Mouse (Mus musculus) heart, adult 9 months (tissue): Measurements from ENCODE around the gene Plcl2.

Experiments
- DNase-seq, 2 experiments: peaks; one replicate each; pipeline ENCODE4 v3.0.0; 2022; ENCODE audit warnings: low spot score in 2 of 2

Gene Plcl2

GRCm38 (mm10) chr17:50499091-50499790, 10.0 kb upstream of the Plcl2 start:
- DNase-seq, result no peak

GRCm38 (mm10) chr17:50500806-50501205, 8.4 kb upstream of the Plcl2 start:
- DNase-seq, result no peak

DNA sequence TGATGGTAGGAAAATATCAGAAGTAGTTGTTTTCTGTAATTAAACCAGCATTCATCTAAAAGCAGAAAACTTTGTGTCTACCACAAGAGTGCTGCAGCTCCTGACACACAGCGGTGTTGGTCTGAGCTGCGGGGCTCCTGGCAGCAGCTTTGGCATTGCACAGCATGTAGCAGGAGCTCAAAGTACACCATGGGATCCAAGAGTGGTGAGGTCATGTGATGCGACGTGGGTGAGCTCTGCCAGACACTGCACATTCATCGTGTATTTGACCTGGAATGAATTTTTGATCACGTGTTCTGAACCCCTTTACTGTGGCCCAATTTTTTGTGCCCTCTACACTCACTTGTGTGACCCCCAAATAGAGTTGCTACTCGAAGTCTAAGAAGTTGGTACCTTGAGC, 6.1 kb upstream of the Plcl2 start:
- DNase-seq, result no peak

- no peak for DNase-seq
These were observed 4.9 kb upstream of the Plcl2 start for GRCm38 (mm10) chr17:50504070-50504846.

- DNase-seq, result no peak
These were observed 3.1 kb upstream of the Plcl2 start for GRCm38 (mm10) chr17:50505910-50506634.

GRCm38 (mm10) chr17:50506861-50507321, 2.3 kb upstream of the Plcl2 start:
- DNase-seq, result no peak

DNA sequence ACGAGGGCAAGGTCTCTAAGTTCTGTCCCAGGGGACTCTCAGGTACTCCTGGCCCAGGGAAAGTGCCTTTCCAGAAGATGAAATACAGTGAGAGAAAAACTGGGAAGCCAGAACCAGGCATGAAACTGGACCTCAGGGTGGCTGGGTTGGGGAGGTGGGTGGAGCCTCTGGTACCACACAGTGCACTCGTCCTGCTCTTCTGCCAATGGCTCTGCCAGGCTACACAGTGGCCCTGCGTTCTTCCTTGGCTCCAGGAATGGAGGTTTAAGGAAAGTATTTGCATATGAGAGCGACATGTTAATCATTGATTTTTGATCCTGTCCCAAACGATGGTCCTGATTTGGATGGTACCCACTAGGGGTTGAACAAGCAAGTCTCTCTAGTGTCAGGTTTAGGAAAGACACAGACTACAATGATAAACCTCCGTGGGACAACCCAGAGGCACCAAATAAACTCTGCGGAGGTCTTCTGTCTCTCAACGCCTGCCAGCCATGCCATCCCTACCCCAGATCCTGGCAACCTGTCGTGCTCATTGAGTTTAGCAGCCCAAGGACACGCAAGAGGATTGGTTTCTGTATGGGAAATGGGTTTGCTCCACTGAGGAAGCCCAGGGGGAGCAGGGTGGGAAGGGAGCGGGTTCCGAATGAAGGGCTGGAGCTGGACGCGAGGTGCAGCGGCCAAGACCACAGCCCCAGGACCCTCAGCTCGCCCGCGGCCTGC, 988 bp upstream of the Plcl2 start:
- no peak for DNase-seq

GRCm38 (mm10) chr17:50508775-50509250, 390 bp upstream of the Plcl2 start:
- peak; percentile 63 to 64 for DNase-seq

DNA sequence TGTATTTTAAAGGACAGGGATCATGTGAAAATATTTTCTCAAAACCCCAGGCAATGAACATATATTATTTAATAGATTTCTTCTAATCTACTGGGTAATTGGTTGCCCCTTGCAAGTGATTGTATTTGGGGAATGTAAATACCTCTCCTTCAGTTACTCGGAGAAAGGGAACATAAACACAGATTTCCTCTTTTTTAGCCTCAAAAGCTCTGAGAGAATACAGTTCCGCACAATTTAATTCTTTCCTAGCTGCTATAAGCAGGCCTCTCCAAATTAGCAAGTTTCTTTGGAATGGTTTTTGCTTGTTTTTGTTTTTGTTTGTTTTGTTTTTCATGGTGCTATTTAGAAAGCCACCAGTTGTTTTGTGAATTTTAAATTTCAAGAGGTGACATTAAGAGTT, 1.1 kb downstream of the Plcl2 start:
- DNase-seq, result no peak

DNA sequence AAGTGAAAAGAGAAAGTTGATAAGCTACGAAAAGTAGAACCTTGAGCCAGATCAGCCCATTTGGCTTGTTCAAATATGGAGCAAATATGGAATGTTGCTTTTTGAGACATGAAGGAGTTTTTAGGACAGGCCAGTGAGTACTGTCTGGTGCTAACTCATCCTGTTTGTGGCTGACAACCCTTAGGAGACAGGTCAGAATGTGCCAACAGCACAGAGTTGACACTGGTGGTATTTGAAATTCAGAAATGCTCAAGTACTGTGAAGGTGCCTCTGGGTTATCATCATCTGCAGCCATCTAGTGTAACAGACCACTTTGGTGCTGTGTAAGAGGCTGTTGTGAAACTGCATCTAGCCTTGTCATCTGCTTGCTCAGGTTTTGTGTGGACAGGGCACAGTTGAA, 1.5 kb downstream of the Plcl2 start:
- DNase-seq, result no peak

GRCm38 (mm10) chr17:50512222-50512621, 3.0 kb downstream of the Plcl2 start:
- DNase-seq, result no peak

DNA sequence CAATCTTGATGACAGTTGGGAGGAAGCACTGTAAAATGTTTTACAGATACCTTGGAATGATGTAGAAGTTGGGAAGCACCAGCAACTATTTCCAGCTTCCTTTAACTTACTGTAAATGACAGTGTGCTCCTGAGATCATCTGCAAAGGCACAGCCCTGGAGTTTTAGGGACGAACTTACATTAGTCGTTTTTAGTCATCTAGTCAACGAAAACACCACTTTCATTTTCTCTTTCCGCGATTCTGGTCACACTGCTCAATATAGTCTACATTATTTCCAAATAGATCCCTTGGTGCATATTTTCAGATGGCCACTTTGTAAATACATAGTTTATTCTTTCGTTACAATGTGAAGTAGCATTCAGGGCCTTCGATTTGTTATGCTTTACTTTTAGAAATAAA, 3.6 kb downstream of the Plcl2 start:
- DNase-seq, result no peak

GRCm38 (mm10) chr17:50513376-50513775, 4.2 kb downstream of the Plcl2 start:
- no peak for DNase-seq

DNA sequence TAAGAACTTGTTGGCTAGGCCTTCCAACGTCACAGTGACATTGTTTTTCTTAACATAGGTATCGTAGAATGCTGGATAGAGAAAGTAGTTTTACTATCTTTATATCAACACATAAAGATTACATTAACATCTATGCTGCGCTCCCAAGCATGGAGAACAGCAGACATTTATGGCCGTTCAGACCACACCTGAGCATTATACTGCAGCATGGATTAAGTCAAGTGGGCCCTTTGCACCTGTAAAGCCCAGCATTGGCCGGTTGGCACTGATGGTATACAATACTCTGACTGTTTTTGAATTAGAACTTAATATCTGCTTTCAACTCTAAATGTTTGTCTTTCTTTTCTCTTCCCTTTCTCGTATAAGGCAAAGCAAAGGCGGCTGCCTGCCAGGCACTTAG, 4.8 kb downstream of the Plcl2 start:
- no peak for DNase-seq

GRCm38 (mm10) chr17:50515926-50516325, 6.7 kb downstream of the Plcl2 start:
- no peak for DNase-seq

- no peak for DNase-seq
These were observed 8.7 kb downstream of the Plcl2 start for GRCm38 (mm10) chr17:50517781-50518415.

DNA sequence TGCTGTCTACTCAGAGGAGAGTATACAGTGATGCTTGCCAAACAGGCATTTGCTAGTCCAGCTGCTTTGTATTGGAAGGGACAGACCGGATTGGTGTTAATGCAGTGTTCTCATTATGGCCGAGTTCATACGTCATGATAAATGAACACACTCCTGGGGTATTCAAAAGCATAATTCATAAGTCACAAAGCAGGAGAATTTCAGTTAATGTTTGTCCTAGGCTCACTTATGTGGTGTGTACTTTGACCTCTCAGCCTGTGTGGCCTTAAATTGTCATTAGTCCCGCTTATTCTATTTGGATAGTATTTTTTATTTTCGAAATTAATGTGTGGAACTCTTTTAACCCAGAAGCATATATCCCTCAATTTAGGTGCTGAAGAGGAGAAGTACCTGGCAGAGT, 10.4 kb downstream of the Plcl2 start:
- no peak for DNase-seq

DNA sequence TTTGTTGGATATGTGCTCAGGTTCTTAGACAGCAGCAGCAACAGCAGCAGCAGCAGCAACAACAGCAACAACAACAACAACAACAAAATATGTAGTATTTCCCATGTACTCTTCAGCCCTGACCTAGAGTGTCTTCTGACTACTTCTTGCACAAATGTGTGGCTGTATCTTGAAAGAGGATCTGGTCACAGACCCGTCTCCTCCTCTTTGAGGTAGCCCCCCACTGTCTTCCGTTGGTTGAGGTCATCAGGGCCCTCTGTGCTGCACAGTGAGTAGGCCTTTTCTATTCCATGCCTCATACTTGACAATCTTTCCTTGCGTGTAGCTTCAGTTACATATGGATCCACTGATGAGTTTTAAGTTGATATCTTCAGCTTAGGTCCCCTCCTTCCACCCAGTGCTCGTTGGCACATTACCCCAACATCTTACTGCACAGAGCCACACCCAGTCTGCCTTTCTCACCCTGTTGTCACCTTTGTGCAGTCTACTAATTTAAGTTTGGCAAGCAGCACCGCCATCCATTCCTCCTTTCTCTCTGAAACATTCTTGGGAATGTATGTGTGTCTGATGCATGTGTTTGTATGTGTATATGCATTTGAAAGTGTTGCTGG, 13.4 kb downstream of the Plcl2 start:
- DNase-seq, result no peak

GRCm38 (mm10) chr17:50524970-50525369, 15.8 kb downstream of the Plcl2 start:
- no peak for DNase-seq

DNA sequence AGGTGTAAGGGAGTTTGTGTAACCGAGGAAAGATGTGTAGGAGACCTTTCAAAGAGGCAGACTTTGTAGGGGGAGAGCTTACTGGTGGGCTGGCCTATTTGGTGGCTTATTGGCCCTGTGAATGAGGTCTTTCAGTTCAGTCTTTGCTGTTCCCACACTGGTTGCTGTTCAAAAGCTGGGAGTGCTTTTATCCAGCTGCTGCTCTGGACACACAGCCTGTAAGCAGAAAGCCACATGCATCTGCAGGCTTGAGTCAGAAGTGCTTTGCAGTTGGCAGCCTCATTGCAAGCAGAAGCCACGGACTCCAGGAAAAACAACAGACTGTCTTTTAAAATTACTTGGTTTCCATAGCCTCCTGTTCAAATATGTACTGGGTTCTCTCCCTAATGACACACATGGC, 16.6 kb downstream of the Plcl2 start:
- peak; percentile 33 to 63 for DNase-seq

DNA sequence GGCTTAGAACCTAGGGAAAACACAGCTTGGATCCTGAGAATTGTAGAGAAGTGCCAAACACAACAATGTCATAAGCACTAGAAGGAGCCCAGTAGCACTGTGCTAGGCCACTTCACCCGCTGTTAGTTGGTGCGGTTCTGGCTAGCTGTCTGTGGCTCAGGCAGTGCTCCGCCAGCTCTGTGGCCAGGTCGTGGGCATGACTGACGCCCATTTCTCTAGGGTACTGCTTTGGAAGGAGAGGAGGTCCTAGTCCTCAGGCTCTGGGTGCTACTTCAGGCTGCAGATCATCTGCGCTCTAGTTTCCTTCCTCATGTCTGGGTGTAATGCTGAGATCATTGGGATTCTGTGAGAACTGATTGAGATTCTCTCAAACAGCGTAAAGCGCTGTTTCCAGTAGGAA, 20.9 kb downstream of the Plcl2 start:
- DNase-seq, result no peak
